Mouse (Mus musculus): Measurements from ENCODE around the gene Kcnq1.

DNA sequence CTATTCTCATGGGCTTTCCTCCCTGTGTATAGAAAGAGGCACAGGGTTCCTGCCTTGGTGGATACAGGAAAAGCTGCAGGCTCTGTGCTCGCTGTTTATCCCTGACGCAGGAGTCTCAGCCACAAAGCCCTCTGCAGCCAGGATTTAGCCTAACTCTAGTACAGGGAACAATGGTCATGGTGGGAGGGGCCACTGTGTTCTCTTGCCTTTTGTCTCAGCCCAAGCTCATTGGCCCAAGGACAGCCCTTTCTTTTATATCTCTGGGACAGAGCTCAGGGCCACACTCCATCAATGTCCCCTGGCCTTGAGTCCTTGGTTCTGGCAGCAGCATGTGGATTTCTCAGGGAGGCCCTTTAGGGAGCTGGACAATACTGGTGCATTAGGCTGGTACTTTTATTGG, 72.7 kb downstream of the Kcnq1 start:
- TF ChIP-seq GATA1 (IDR thresholded peaks at IDR 0.05; ENCODE audit: borderline replicate concordance, low read length), result no peak
- TF ChIP-seq FLI1 (IDR thresholded peaks at IDR 0.05; ENCODE audit: low read length), result no peak
